Mouse (Mus musculus) C2C12 (cell line): ENCODE results near the gene Ciao2a.

Experiments
- CEBPB ChIP-seq: IDR thresholded peaks from one replicate; pipeline ENCODE4 v1.6.1; 2011; ENCODE audit warnings: low read depth, mild to moderate bottlenecking, control low read depth, moderate library complexity
- CTCF ChIP-seq: IDR thresholded peaks from one replicate; pipeline ENCODE4 v1.5.1; 2011; ENCODE audit not compliant: control insufficient read depth, insufficient read depth, insufficient read length
- FOSL1 ChIP-seq: IDR thresholded peaks from one replicate; pipeline ENCODE4 v1.8.0; 2011; ENCODE audit warnings: mild to moderate bottlenecking, low read length; ENCODE audit not compliant: poor library complexity, insufficient read depth, severe bottlenecking
- MAX ChIP-seq: IDR thresholded peaks from one replicate; pipeline ENCODE4 v1.6.1; 2011; ENCODE audit warnings: mild to moderate bottlenecking, control low read depth
- MYOD1 ChIP-seq: IDR thresholded peaks from one replicate; pipeline ENCODE4 v1.6.1; 2011; ENCODE audit warnings: low read depth; ENCODE audit not compliant: control insufficient read depth, insufficient read length

DNA sequence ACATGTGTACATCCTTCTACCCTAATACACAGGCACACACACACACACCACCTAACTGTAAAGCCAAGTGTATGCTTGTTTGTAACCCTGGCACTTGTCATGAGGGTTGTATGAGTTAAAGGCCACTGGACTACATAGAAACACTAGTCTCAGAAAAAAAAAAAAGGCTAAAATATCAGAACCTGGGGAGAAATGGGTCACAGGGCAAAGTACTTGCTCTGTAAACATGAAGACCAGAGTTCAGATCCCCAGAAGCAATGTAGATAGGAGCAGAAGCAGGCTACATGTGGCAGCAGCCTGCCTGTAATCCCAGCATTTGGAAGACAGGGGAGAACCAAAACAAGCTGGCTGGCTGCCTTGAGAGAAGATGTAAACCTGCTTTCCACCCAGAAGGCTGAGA is 19.7 kb downstream of the Ciao2a start:
- TF ChIP-seq CTCF (no peak), MAX (no peak), FOSL1 (no peak), CEBPB (no peak), MYOD1 (no peak)
